Mouse (Mus musculus): Measurements from ENCODE around the gene Oaf.

Gene Oaf

GRCm38 (mm10) chr9:43245801-43246570 lies 6.3 kb upstream of the Oaf start:
- DNase-seq (ENCODE audit: low spot score in 2 of 2) = no peak

- no peak for DNase-seq (ENCODE audit: low spot score in 2 of 2)
Observed at GRCm38 (mm10) chr9:43242432-43242831, 2.7 kb upstream of the Oaf start.

GRCm38 (mm10) chr9:43241970-43242369 lies 2.3 kb upstream of the Oaf start:
- no peak for DNase-seq (ENCODE audit: low spot score in 2 of 2)

GRCm38 (mm10) chr9:43241291-43241690 lies 1.6 kb upstream of the Oaf start:
- DNase-seq (ENCODE audit: low spot score in 2 of 2) = no peak

GRCm38 (mm10) chr9:43240594-43240900 lies 836 bp upstream of the Oaf start:
- DNase-seq (ENCODE audit: low spot score in 2 of 2) = no peak

- no peak for DNase-seq (ENCODE audit: low spot score in 2 of 2)
Observed at GRCm38 (mm10) chr9:43238631-43239545, 823 bp downstream of the Oaf start.

- no peak for DNase-seq (ENCODE audit: low spot score in 2 of 2)
Observed at GRCm38 (mm10) chr9:43238167-43238566, 1.5 kb downstream of the Oaf start.

- no peak for DNase-seq (ENCODE audit: low spot score in 2 of 2)
Observed at GRCm38 (mm10) chr9:43237111-43237775, 2.5 kb downstream of the Oaf start.

- DNase-seq (ENCODE audit: low spot score in 2 of 2) = no peak
Observed at GRCm38 (mm10) chr9:43236576-43236975, 3.1 kb downstream of the Oaf start.

GRCm38 (mm10) chr9:43236106-43236505 lies 3.6 kb downstream of the Oaf start:
- DNase-seq (ENCODE audit: low spot score in 2 of 2) = no peak

GRCm38 (mm10) chr9:43235336-43235735 lies 4.4 kb downstream of the Oaf start:
- no peak for DNase-seq (ENCODE audit: low spot score in 2 of 2)

- DNase-seq (ENCODE audit: low spot score in 2 of 2) = no peak
Observed at GRCm38 (mm10) chr9:43234496-43234895, 5.2 kb downstream of the Oaf start.

- DNase-seq (ENCODE audit: low spot score in 2 of 2) = no peak
Observed at GRCm38 (mm10) chr9:43233515-43233914, 6.2 kb downstream of the Oaf start.

- no peak for DNase-seq (ENCODE audit: low spot score in 2 of 2)
Observed at GRCm38 (mm10) chr9:43233044-43233443, 6.7 kb downstream of the Oaf start.

- no peak for DNase-seq (ENCODE audit: low spot score in 2 of 2)
Observed at GRCm38 (mm10) chr9:43232286-43232685, 7.4 kb downstream of the Oaf start.

GRCm38 (mm10) chr9:43231805-43232204 lies 7.9 kb downstream of the Oaf start:
- DNase-seq (ENCODE audit: low spot score in 2 of 2) = no peak

- no peak for DNase-seq (ENCODE audit: low spot score in 2 of 2)
Observed at GRCm38 (mm10) chr9:43230886-43231285, 8.8 kb downstream of the Oaf start.

GRCm38 (mm10) chr9:43229962-43230361 lies 9.7 kb downstream of the Oaf start:
- no peak for DNase-seq (ENCODE audit: low spot score in 2 of 2)

- no peak for DNase-seq (ENCODE audit: low spot score in 2 of 2)
Observed at GRCm38 (mm10) chr9:43229398-43229895, 10.3 kb downstream of the Oaf start.

GRCm38 (mm10) chr9:43228745-43229144 lies 11.0 kb downstream of the Oaf start:
- DNase-seq (ENCODE audit: low spot score in 2 of 2) = no peak

GRCm38 (mm10) chr9:43227626-43228025 lies 12.1 kb downstream of the Oaf start:
- no peak for DNase-seq (ENCODE audit: low spot score in 2 of 2)

GRCm38 (mm10) chr9:43226573-43227160 lies 13.0 kb downstream of the Oaf start:
- DNase-seq (ENCODE audit: low spot score in 2 of 2) = no peak

Measured in frontal cortex, postnatal 10 days (tissue).